Mouse (Mus musculus) CD8-positive naive resting alpha-beta T cell, adult 2 months (primary cell): ENCODE results near the gene Mtnr1a.
"Not testable (repeated sequence)": the region's sequence is repeated elsewhere in the genome, so short reads cannot be mapped to it uniquely, and the experiment has no call there.

Experiments
- DNase-seq, 2 experiments: peaks; one replicate each; pipeline ENCODE4 v3.0.0; 2022; ENCODE audit warnings: low read depth in 2 of 2, low spot score in 2 of 2

Mtnr1a gene

DNA sequence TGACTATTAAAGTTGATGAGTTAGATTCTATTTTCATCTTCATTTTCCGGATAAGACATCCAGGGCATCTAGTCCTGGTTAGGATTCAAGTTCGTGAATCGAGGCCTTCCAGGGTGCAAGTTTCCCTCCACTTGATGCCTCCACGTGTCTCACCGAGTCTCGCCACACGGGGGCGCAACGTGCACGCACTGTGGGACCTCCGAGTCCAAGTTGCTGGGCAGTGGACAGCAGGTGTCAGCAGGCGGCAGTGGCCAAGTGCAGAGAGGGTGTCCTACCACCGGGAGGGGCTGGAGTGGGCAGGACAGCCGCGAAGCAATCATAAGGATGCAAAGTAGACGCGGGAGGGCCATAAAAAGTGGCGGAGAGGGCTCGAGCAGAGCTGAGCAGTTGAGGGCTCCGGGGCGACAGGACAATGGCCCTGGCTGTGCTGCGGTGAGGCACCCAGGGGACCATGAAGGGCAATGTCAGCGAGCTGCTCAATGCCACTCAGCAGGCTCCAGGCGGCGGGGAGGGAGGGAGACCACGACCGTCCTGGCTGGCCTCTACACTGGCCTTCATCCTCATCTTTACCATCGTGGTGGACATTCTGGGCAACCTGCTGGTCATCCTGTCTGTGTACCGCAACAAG is at the start of gene Mtnr1a:
Gene Mtnr1a (plus strand): TSS at position 379 of the 628 bp plus-strand sequence.
- no peak for DNase-seq

GRCm38 (mm10) chr8:45019241-45019640 is 49.7 kb upstream of the Mtnr1a start:
- no peak for DNase-seq

DNA sequence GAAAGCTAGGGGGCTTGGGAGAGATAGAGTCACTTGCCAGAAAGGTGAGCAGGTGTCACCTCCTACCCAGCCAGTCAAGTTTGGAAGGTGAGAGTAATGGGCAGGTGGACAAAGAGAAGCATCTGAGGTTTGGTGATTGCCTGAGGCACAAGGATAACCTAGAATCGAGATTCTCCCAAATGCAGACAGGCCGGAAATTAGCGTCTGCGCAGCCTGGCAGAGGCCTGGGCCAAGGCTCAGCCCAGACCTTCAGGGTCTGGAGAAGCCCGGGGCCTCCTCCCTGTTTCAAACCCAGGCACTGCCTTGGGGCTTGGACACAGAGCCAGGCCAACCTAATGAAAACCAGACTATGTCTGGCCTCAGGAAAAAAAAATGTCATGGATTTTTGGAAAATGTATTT is 47.8 kb upstream of the Mtnr1a start:
- DNase-seq: no peak

DNA sequence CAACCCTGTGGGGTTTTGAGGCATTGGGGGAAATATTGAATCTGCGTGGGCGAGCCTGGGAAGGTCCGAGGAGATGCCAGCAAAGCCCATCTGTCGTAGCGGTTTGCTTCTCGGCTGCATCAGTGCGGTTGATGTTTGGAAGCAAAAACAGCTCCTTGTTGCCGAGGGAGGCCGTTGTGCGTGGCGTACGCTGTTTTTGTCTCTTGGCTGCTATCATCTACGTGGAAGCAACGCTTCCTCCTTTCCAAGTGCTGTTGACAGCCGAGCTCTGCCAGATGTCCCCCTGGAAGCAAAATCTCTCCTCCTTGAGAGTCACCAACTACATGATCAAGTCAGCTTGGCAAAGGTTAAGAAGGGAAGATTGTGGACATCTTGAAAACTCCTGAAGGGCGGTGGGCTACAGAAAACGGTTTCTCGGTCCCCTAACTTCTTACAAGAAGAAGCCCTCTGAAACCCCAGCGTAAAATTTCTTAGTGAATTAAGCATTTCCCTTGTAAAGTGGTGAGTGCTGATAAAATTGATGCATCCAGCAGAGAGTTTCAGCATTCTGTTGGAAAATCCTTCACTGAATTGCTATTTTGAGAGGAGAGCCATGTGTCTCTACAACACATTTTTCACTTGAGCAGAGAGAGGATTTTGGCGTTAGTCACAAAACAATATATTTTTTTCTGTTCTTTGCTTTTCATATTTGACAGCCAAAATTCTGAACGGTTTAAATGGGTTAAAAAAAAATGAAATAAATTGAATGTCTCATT is 46.8 kb upstream of the Mtnr1a start:
- no peak for DNase-seq

GRCm38 (mm10) chr8:45028081-45028497 is 40.8 kb upstream of the Mtnr1a start:
- no peak for DNase-seq

DNA sequence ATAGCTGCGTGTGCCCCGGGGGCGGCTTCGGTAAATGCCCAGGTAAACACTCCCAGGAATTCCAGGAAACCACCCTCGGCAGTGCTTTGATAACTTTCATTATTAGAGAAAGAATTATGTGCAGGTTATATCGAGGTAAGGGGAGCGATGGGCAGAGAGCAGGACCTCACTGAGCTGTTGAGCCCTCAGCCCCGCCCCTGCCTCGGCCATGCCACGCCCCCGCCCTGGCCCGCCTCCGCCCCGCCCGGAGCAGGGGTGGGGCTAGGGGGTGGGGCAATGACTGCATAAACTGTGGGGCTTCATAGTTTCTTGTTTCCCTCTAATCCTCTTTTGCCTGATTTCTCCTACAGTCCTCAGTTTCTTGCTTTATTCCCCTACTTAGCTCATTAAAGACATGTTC is 30.6 kb upstream of the Mtnr1a start:
- DNase-seq: no peak

GRCm38 (mm10) chr8:45044160-45044559 is 24.8 kb upstream of the Mtnr1a start:
- no peak for DNase-seq

DNA sequence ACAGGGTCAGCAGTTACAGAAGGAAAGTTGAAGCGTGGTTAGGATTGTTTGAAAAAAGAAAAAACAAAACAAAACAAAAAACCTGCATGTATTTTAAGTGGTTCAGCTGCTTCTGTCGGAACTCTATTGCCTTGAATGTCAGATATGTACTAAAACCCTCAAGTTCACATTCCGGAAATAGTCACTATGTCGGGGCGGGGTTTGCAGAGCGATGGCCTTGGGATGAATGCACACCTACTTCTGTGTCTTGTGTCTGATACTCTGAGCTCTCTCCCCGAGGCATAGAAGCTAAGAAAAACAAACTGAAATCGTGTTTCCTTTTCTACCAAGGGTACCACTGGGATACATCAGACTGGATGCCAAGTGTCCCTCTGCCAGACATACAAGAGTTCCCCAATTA is 18.5 kb upstream of the Mtnr1a start:
- DNase-seq: no peak

- DNase-seq: no peak
These were observed 17.7 kb upstream of the Mtnr1a start for GRCm38 (mm10) chr8:45051236-45051635.

- no peak for DNase-seq
These were observed 16.7 kb upstream of the Mtnr1a start for GRCm38 (mm10) chr8:45052205-45052604.

DNA sequence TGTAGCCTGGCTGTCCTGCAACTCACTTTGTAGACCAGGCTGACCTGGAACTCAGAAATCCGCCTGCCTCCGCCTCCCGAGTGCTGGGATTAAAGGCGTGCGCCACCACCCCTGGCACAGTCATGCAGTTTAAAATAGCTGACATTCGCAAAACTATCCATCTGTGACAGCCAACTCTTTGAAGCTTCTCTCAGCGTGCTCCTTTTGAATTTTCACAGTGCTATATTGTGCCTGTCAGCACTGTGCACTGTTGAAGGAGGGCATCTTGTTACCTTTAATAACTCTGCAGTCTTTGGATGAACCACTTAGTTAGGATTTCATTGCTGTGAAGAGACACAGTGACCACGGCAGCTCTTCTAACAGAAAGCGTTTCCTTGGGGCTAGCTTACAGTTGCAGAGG is 16.3 kb upstream of the Mtnr1a start:
- no peak for DNase-seq

DNA sequence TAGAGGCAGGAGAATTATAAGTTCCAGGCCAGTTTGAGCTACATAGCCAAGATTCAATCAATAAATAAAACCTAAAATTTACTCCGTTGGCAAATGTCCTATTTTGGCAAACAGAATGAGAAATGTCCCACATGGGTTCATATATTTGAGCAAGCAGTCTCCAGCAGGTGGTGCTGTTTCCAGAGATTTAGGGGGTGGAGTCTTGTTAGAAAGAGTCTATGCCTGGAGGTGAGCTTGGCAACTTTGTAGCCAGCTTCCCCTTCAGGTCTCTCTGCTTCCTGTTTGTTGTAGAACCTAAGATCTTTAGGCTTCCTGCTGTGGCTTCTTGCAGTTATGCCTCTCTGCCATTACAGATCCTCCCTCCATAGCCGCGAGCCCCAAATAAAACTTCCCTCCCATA is 13.4 kb upstream of the Mtnr1a start:
- no peak for DNase-seq

GRCm38 (mm10) chr8:45056810-45057209 is 12.1 kb upstream of the Mtnr1a start:
- DNase-seq: no peak

GRCm38 (mm10) chr8:45060083-45060482 is 8.9 kb upstream of the Mtnr1a start:
- DNase-seq: no peak

DNA sequence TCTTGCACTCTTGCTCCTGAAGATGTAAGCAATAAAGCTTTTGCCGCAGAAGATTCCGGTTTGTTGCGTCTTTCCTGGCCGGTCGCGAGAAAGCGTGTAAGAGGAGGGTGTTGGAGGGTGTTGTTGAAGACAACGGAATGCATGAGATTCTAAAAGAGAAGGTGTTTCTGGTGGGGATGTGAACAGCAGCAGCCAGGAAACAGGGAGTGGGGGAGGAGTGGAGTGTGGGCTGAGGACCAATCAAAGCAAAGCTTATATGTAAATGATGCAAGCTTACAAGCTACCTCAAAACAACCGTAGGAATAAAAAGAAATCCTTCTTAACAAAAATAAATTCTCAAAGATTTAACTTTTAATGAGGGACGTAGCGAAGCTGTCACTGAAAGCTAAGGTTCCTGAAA is 6.6 kb upstream of the Mtnr1a start:
- no peak for DNase-seq

DNA sequence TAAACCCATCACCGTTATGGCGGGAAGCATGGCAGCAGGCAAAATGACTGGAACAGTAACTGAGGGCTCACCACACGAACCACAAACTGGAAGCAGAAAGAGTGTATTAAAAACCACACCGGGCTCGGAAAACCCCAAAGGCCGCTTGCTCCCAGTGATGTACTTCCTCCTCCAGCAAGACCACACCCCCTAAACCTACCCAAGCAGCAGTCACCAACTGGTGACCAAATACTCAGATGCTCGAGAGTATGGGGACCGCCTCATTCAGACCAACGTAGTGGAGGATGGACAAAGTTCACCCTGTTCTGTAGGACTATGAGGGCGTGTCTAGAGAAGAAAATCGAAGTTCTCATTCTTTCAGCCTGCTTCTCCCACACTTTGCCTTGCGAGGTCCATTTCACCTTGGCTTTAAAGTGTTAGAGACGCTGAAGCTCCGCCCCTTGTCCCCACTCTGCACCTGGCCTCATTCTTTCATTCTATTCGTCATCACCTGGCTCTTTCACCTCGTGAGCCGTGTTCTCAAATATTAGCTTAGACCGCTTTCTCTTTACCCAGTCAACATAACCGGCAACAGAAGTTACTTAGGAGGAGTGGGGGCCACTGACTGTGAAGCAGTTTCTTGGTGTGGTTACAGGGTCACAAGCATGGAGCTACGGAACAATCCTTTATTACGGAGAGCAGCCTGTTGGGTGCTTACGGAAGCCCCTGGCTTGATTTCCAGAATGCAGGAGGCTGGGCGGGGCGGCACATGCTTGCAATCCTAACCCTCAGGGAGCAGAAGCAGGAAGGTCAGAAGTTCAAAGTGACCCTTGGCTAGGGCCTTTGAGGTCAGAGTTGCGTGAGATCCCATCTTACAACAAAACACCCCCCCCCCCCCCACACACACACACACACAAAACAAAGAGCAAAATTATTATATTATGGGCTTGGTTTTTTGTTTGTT is 5.7 kb upstream of the Mtnr1a start:
- no peak for DNase-seq

- no peak for DNase-seq
These were observed 4.6 kb upstream of the Mtnr1a start for GRCm38 (mm10) chr8:45064197-45064869.

DNA sequence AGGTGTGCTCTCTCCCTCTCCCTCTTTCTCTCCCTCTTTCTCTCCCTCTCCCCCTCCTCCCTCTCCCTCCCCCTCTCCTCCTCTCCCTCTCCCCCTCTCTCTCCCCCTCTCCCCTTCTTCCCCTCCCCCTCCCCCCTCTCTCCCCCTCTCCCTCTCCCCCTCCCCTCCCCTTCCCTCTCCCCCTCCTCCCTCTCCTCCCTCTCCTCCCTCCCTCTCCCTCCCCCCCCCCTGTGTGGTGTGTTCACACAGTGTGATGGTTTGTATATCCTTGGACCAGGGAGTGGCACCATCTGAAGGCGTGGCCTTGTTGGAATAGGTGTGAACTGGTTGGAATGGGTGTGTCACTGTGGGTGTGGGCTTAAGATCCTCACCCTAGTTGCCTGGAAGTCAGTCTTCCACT is 3.5 kb upstream of the Mtnr1a start:
- not testable (repeated sequence) for DNase-seq

DNA sequence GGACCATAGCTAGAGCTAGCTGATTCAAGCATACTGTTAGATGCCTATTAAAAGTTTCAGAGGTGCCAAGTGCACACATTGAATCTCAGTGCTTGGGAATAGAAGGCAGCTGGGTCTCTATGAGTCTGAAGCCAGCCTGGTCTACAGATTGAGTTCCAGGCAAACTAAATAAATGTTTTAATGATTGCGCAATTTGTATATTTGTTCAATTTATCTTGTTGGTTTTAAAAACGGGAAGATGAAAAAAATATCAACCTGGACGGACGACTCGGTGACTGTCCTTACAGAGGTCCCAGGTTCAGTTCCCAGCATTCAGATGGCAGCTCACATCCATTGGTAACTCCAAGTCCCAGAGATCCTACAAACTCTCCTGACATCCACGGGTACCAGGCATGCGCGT is 2.0 kb downstream of the Mtnr1a start:
- DNase-seq: no peak

DNA sequence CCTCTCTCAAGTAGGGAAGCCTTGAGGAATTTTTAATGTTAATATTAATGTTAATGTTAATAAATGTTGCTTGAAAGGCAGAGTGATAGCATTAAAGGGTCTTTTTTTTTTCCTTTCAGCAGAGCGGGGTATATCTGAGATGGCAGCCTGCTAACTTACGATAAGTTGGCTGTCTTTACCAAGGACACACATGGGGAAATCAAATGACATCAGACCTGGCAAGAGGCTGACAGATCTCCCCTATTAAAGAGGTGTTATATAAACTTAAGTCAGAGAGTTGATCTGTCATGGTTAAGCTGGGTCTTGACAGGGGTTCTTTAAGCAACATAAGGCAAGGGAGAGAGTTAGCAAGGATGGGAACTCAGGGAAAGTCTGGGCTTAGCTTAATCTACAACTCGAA is 11.9 kb downstream of the Mtnr1a start:
- DNase-seq: no peak

DNA sequence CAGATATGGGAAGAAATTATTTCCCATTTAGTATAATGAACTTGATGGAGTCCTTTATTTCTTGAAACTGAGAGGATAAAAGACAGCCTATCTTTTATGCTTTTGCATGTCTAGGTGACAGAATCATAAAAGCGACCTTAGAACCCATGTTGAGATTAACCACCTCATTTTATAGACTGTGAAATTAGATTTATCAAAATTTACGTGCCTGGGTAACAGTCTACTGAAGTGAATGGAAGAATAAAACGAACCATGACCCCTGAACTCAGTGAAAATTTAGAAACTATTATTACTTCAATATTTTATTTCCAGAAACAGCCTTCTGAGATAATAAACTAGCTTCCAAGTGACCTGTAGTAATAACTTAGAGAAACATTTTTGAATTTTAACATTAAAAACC is 24.7 kb downstream of the Mtnr1a start:
- no peak for DNase-seq
